Mouse (Mus musculus): ENCODE measurements at regions not wholly inside any gene's neighbourhood (a gene's known extent, or its start where the extent isn't known, plus 50 kb on each side); places are given as distances from the start of the nearest gene placed in this dataset.

DNA sequence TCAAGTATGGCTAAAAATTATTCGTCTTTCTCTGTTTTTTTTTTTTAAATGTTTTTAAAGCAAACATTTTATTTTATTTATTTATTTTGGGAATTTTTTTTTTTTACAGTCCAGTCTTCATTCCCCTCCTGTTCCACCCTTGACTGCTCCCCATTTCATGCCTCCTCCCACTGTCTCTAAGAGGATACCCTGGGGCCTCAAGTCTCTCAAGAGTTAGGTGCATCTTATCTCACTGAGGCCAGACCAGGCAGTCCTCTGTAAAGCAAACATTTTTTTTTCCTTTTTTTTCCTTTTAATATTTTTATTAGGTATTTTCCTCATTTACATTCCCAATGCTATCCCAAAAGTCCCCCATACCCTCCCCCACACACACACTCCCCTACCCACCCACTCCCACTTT is 290.1 kb upstream of the Atp2b1 start:
- TF ChIP-seq CTCF (IDR thresholded peaks at IDR 0.05; ENCODE audit: control insufficient read depth, insufficient read depth, insufficient read length), result no peak
- no peak for TF ChIP-seq USF1 (IDR thresholded peaks at IDR 0.05; ENCODE audit: low read depth)
- no peak for TF ChIP-seq MAX (IDR thresholded peaks at IDR 0.05)

Measured in C2C12 (cell line).